Mouse (Mus musculus) layer of hippocampus, adult 8-10 months (tissue): ENCODE measurements at regions not wholly inside any gene's neighbourhood (a gene's known extent, or its start where the extent isn't known, plus 50 kb on each side); places are given as distances from the start of the nearest gene placed in this dataset.

Experiments
- DNase-seq, 2 experiments: peaks; one replicate each; pipeline ENCODE4 v3.0.0; 2022; ENCODE audit warnings: low spot score in 2 of 2

DNA sequence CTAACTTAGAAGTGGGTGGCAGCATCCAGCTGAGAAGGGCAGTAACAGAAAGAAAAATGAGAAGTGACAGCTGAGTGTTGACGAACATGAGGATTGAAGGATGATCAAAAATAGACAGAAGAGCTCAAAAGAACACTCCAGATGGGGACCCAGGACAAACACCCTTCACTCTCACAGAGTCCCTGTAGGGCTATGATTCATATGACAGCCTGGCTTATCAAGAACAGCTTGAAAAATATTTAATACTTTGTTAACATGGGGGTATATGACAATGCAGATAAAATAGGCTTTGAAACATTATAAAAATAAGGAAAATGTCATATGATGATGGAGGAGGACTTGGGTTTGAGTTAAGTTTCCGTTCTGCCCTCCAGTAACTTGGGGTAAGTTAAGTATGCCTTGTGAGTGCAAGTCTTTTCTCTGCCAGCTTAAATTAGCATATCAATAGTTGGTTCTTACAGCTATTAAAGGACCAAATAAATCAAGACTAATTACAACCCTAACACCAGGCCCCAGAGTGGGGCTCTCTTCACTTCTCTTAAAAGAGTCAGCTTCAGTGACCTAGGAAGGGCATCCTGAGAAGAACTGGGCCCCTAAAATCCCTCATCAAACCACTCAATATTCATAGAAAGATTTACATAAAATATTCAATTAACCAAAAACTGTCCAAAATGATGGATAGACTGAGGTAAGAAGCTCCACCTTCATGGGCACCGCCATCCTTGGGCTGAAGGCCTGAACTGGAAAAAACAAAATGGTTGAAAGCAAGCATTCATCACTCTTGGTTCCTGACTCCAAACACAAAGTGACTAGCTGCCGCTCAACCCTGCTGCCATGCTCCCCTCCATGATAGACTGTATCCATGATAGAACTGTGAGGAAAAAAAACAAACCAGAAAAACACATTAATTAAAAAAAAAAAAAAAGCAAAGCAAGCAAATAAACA lies 198.6 kb upstream of the Gcfc2 start:
- DNase-seq: no peak

DNA sequence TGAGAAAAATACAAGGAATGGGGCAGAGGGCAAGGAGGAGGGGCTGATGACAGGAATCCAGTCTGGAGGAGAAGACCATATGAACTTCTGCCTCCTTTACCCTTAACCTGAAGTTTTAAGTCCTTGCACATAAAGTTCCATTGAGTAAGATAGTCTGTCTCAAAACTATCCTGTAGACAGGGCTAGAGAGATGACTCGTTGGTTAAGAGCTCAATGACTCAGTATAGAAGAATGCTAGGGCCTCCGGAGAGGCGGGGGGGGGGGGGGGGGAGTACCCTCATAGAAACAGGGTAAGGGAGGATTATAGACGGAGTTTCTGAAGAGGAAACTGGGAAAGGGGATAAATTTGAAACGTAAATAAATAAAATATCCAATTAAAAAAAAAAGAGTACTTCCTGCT lies 191.8 kb upstream of the Gcfc2 start:
- DNase-seq: no peak

DNA sequence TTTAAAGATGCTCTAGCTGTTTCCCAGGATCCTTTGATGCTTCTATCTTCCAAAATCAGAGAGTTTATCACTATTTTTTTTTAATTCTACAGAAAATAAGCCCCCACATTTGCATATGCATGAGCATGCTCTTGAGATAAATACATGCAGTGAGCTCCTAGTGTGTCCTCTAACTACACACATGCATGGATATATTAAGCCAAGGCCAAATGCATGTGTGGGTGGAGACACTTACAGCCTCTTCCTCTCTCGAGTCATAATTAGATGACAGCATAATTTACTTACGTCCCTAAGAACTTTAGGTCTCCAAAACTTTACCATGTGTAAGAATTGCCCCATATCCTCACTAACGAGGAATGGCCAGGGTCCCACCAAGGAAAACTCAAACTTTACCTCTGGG lies 189.9 kb upstream of the Gcfc2 start:
- no peak for DNase-seq

DNA sequence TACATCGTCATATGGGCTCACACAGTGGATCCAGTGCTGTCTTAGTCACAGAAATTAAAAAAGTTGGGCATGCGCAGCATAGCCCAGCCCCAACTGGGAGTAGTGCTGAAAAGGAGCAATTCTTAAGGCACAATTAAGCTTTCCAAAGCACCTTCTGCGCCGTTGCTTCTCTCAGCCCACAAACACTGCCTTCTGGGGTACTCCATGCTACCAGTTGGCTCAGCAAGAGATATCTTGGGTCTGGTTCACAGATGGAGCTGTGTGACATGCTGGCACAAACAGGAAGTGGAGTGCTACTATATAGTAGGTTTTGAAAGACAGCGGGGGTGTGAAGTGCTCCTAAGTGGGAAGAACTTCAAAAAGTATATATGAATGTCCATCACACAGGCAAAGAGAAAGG lies 185.0 kb upstream of the Gcfc2 start:
- DNase-seq: peak; percentile 50 to 60

DNA sequence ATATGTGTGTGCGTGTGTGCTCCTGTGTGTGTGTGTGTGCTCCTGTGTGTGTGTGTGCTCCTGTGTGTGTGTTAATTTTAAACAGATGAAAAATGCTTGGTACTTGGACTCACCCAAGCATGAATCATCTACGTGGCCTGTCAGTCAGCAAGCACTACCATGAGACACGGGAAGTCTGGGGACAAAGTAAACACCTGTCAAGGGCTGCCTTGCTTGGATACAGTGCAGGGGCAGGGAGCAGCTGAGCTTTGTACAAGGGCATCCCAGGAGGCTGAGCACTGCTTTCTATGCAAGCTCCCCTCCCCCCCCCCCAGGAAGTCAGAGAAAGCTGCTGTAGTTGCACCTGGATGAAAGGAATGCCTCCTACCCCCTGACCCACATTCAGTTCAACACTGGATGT lies 173.8 kb upstream of the Gcfc2 start:
- DNase-seq: no peak

DNA sequence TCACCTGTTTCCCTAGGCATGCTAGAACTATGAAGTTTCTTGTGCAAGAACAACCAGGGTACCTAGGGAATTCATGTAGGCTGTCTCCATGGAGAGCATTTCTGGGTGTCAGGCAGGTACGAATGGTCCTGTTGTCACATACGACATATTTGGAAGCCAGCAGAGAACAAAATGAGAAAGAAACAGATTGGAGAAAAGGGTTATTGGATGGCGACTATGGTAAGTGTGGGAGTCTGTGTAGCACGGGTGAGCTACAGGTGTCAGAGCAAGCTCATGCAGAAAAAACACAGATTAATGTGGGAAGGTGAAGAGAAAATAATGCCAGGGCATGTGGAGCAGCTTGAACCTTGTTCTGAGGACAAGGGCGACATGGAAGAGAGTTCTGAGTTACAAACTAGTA lies 171.8 kb upstream of the Gcfc2 start:
- DNase-seq: no peak

DNA sequence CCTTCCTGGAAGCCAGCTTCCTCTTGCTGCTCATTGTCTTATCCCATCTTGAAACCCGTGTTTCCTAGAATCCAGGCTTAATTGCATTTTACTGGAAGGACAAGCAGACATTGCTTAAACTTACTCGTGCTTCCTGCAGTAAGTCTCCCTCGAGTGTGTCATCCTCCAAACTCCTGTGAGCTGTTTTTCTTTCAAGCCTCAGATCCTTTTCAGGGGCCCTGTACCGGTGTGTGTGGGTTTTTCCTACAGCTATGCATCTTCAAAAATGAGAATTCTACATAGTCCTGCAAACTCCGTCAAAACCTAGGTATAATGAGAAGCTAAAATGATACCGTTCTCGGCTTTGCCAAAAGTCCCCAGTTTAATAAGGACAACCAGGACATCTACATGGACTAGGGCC lies 167.2 kb upstream of the Gcfc2 start:
- no peak for DNase-seq

DNA sequence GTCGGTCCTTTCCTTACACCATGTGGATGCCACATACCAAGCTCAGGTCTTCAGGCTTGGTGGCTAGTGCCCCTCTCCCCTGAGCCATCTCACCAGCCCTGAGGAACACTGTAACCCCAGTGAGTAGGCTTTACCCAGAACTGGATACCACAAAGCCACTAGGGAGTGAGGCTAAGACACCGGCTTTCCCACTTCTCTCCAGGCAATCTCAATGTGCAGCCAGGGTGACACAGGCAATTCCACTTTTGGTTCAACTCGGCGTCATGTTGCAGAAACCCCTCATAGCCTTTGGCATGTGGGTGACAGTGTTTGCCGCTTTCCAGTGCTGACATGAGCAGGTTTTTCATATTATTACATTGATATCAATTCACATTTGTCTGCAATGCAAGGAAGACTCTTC lies 164.6 kb upstream of the Gcfc2 start:
- DNase-seq: no peak

DNA sequence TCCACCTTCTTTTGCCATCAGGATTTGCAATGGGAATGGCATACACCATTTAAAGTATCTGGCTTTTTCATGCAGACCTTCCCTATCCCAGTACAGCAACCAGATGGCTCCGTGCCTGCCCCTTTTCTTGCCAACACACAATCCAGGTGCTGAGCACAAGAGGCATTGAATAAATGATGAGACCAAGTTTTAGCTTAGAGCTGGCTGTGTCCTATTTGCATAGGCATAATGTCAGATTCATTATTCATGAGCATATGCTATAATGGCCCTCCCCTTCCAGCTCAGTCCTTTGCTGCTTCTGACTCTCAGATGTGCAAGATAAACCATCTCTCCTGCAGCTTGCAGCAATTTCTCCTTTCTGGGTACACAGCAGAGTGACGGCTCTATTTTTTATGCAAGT lies 163.3 kb upstream of the Gcfc2 start:
- DNase-seq: peak; percentile 37 to 50

DNA sequence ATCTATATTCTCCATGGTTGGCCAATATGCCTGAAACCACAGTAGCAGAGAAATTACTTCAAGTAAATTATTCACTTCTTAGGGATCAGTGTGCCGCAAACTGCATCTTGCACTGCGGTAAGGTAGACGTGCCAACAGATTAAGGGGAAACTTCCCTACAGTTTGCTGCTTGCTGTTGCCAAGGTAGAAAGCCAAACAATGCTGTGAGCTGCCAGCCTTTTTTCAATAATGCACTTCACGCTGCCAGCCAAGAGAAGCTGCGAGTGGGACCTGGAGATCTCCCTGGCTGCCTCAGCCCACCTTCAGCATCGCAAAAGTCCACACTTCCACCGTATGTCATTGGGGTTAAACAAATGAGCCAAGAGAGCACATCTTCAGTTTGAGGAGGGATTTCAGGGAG lies 157.6 kb upstream of the Gcfc2 start:
- DNase-seq: peak in 1 of 2 experiments; percentile 40

DNA sequence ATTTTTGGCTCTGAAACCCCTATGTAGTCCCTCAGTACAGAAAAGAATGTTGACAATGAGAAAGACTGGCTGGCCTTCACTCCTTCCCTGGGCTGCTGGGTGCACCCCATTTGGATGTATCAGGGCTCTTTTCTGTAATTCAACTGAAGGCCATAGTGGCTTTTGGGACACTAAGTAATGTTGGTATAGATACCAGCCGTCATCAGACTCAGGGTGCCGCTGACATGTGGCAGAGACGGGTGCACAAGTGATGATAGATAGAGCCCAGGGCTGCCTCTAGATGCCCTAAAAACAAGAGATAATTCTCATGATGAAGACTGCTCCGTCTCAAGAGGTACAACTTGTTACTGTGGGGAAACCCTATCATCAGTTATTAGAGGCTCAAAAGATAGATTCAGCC lies 156.7 kb upstream of the Gcfc2 start:
- DNase-seq: no peak

DNA sequence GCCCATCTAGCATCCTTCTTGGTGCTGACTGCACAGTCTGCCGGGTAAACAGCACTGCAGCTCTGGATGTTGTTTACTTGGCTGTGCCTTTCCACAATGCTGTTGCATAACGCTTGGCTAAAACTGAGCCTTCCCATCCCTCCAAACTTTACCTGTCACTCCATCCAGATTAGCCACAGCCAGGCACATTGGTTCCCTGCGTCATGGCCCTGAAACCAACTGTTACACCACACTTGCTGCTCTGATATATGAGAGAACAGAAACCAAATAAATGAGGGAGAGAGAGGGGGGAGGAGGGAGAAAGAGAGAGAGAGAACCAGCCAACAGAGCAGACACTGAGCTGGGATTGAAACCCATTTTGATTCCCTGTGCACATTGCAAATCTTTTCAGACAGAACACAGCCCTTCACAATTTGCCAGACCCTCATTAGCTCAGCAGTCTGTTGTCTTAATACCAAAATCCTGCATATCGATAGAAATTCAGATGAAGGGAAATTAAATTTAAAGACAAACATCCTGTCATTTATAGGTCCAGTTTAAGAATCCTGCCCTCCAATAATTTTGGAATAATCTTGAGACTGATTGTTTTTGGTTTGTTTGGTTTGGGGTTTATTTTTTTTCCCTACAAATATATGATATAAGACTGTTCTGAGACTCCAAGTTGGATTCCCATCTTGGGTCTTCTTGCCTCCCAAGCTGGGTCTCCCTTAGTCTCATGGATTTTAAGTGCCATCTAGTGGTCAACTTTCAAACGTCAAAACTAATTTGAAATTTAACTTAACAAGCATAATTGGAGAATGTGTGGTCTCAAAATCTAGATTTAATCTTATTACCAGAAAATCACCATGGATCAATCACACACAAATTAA lies 154.6 kb upstream of the Gcfc2 start:
- DNase-seq: peak; percentile 58 to 78

DNA sequence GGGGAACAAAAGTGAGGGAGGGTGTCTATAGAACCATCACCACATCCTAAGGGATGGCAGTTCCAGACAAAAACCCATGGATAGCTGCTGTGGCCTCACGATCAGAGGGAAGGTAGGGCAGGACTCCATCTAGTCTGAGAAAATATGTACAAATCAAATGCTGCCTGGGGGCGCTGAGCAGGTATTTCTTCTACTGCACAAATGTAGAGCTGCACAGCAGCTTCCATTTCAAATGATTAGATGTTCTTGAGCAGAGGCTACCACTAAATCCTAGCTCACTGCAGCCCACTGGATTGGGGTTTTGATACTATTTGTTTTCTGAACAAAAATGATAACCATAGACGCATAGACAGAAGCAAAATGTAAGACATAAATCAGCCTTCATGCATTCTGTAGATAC lies 153.2 kb upstream of the Gcfc2 start:
- DNase-seq: no peak

DNA sequence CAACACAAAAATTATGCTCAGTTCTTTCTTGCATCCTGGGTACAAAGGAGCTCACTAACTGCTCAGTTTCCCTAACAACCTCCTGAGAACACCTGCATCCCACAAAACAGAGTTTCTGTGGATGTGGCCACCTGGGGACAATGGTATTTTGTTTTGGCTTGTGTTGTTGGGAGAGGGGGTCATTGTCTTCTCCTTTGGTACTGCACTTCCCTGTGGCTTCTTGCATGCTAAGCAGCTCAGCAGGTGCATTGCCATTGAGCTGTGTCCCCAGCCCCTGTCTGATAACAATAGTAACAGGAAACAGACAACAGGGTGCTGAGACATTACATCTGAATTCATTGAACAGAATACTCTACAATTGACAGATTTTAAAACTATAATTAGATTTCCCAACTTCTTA lies 151.6 kb upstream of the Gcfc2 start:
- no peak for DNase-seq

DNA sequence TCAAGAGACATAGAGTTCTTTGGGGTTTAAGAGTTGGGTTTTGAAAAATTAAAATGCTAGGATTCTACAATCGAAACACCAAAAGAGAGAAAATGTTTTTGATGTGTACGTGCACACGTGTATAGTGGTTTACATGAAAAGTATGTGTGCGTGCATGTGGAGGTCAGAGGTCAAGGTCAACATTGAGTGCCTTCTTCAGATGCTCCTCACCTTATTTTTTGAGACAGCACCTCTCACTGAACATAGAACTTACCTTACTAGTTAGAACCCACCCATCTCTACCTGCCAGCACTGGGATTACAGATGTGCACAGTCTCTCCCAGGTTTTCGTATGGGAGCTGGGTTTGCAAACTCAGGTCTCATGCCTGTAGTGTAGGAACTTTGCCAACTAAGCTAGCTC lies 141.3 kb upstream of the Gcfc2 start:
- no peak for DNase-seq

DNA sequence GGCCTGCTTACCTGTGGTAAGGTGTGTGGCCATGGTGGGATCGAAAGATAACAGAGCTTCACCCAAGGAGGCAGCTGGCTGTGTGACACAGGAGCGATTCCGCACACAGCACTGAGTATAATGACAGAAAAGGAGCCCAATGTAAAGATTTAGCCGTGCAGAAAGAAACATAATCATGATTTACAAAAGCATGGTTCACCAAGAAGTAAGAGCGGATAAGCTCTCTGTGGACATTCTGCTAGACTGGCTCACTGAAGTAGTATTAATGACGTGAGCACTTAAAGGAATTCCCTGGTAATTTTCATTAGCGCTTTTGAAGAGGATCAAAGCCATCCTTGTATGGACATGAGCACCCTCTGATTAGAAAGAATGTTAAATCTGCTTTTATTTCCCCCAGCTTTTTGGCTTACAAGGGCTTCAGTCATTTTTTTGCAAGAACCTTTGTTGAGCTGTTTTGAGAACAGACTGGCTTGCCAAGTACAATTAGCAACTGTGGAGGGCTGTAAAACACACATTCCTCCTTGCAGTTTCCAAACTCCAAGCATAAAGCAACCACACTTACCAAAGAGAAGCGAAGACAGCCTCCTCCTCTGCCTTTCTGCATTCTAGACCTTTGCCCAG lies 140.5 kb upstream of the Gcfc2 start:
- no peak for DNase-seq

DNA sequence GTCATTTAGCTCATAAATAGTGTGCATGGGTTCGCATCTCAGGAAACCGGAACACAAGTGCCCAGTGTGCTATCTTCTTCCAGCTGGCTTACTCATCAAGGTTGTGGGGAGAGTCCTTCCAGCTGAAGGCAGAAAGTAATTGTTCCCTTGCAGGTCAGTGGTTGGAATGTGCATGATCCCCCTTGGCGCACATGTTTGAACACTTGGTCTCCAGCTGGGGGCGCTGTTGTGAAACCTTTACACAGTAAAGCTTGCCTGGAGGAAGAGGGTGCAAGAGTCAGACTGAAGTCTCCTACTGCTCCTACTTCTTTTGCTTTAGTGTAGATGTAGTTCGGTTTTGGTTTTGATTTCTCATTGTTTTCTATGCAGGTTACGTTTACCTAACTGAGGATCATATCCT lies 128.2 kb upstream of the Gcfc2 start:
- no peak for DNase-seq

DNA sequence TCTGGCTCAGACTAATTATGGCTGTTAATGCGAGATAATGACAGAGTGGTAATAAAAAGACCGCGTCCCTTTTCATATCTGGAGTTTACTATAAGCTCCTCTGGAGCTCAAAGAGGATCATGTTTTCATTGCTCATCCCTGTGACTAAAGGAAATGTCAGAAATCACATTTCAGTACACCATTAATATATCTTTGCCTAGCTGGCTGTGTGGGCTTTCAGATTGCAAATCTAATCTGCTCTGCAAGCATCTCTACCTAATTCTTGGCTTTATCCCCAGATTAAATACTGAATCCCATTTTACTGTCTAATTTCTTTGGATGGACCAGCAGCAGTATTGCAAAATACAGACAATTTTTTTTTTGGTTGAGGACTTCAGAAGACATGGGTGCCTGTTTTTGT lies 122.6 kb upstream of the Gcfc2 start:
- no peak for DNase-seq

DNA sequence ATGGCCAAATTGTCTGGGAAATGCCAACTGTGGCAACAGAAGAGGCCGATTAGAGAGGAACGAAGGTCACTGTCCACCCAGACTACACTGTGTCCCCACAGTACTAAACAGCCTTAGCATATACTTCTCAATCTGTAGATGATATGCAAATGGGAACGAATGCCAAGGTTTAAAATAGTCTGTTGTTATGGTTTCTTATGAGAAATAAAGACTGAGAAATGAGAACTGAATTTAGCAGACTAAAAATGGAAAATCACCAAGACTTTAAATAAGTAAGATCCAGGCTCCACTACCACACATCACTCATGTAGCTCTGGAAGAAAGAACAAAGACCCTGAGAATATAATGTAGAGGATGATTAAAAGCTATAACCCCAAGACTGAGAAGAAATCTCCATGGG lies 121.7 kb upstream of the Gcfc2 start:
- no peak for DNase-seq

DNA sequence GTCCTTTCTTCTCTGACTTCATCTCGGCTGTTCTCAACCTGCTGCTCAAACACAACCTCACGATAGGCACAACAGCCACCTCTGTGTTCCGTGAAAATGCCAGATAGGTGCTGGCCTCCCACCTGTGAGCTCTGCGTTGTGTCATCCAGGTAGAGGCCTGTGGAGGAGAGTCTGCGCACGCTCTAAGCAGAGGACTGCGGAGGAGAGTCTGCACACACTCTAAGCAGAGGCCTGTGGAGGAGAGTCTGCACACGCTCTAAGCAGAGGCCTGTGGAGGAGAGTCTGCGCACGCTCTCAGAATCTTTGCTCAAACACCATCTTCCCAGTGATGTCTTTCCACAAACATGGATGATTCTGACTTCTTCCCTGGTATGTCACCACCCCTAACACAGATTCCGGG lies 117.5 kb upstream of the Gcfc2 start:
- no peak for DNase-seq

DNA sequence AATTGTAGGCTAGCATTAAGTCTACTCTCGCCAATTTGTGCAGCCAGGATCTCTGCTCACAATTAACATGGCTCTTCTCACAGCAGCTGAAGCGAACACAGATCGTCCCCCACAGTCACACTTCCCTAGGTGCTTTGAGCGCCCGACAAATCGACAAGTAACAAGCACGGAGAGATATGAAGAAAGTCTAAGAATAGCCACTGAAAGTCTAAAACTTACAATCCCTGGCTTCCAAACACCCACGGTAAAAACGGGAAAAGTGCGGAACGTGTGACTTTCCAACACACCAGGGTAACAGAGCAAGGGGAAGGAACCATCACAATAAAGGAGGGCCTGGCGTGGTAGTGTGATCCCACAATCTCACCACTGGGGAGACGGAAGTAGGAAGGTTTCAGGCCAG lies 114.8 kb upstream of the Gcfc2 start:
- DNase-seq: no peak
